Mouse (Mus musculus): ENCODE results near the gene Mapk13.
"Not testable (repeated sequence)": the region's sequence is repeated elsewhere in the genome, so short reads cannot be mapped to it uniquely, and the experiment has no call there.

Mapk13 gene

DNA sequence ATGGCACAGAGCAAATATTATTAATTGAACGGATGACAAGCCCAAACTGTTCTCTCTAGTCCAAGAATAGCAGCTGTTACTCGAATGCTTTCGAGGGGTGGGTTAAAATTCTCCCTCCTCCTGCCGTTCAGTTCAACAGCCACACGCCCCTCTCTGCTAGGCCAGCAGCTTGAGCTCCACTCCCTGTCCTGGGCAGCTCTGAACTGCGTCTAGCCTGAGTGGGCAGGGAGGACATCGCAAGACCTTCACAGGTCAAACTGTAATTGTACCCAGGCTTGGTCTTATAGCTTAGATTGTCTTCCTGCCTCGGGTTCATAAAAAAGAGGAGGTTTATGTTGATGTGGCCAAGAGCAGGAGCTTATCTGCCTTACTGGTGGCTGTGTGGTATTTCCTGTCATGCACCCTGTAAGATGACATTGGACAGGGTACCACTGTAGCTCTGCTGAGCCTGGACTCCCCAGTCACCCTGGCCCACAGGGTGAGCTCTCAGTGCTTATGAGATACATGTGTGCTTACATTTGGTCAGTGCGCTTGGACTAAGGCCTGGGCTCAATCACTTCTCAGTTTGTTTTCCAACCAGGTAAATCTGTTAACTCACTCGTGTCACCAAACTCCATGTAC lies 46.4 kb downstream of the Mapk13 start:
- DNase-seq (ENCODE audit: low spot score) = no peak

DNA sequence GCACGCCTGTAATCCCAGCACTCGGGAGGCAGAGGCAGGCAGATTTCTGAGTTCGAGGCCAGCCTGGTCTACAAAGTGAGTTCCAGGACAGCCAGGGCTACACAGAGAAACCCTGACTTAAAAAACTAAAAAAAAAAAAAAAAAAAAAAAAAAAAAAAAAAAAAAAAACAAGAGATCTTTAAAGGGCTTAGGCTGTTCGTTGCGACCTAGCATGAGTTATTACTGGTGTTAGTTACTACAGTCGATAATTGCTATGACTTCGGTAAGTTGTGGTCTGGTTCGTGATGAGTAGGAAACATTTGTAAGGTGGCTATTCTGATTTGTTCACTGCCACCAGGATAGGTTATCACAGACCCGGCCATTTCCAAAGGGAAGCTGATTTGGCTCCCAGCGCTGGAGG lies 47.2 kb downstream of the Mapk13 start:
- not testable (repeated sequence) for DNase-seq (ENCODE audit: low spot score)

DNA sequence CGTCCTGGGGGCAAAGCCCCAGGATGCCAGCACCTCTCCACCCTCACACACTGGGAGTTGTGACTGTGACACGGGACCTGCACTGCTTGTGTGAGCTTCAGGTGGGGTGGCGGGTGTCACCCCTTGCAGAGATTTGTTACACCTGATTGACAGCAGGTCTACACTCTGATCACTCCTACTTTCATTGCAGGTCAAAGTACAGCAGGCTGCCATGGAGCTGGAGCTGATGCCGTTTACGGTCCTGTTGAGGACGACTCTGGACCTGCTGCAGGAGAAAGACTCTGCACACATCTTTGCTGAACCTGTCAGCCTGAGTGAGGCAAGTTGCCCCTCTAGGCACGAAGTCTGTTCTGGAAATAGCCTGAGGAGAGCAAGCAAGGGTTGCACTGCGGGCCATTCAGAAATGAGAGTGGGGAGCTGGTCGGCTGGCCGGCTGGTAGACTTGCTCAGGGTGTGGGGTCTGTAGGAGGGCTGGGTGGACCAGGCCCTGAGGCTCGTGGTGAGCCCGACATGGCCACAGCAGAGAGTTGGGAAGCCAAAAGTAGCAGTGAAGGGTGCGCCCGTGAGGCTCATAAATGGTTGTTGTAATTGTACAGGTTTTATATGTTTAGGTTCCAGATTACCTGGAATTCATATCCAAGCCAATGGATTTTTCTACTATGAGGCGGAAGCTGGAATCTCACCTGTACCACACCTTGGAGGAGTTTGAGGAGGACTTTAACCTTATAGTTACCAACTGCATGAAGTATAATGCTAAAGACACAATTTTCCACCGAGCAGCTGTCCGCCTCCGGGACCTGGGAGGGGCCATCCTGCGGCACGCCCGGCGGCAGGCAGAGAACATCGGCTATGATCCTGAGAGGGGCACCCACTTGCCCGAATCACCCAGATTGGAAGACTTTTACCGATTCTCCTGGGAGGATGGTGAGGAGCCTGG lies 48.0 kb downstream of the Mapk13 start:
- DNase-seq (ENCODE audit: low spot score) = no peak

DNA sequence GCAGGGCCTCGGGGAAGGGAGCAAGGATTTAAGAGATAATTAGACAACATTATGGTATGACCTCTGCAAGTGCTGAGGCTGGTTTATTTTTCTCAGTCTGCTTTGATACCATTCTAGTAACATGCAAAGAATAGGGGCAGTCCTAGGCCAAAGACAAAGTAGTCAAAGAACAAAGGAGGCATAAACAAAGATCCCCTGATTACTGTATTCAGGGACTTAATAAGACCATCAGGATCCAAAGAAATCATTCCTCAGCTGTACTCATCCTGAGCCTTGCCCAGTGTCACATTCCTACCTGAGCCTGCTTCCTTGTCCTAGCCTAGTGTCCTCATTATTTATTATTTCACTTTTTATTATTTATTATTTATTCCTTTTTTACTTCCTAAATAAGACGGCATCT lies 51.1 kb downstream of the Mapk13 start:
- DNase-seq (ENCODE audit: low spot score) = no peak

DNA sequence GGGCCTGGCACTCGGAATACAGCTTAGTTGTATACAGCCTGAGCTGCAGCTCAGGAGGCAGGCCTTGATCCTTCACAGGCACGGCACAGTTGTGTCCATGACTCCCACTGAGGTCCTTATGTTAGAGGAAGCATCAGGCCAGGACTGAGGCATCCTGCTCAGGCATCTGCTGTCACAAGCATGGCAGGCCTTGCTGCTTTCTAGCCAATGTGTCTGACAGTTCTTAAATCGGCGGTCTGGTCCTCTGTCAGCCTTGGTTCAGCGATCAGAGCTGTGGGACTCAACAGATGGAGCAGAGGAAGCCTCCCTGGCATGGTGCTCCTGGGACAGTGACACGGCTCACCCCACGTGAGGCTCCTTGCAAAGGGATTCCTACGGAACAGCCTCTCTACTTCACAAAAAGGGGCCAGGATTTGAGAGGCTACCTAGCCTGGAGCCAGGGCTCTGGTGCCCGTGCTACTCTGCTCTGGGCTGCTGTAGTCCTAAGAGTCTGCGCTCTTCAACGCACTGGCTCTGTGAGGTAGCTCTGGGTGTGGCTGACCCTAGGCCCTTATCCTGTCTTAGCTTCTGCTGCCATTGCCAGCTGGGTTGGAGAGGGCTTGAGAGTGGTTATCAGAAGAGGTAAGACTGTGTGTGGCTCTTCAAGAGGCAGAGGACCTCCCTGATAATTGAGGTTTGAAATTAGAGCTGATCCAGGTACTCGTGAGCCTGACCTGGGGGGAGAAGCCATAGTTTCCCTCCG lies 54.1 kb downstream of the Mapk13 start:
- DNase-seq (ENCODE audit: low spot score) = no peak

DNA sequence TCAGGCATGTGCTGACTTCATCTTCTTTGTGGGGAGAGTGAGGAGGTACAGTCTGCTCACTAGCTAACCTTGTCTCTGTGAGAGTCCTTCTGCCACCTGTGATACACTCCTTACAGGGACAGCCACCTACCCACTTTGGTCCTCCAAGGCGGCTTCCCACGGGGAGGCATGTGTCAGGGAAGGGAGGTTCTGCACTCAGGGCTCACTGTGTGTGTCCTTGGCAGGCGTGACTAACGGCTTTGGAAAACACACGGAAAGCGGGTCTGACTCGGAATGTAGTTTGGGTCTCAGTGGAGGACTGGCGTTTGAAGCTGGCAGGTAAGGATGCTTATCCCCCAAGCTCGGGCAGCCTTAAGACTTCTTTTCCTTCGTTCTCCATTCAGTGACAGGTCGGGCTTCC lies 54.7 kb downstream of the Mapk13 start:
- no peak for DNase-seq (ENCODE audit: low spot score)

DNA sequence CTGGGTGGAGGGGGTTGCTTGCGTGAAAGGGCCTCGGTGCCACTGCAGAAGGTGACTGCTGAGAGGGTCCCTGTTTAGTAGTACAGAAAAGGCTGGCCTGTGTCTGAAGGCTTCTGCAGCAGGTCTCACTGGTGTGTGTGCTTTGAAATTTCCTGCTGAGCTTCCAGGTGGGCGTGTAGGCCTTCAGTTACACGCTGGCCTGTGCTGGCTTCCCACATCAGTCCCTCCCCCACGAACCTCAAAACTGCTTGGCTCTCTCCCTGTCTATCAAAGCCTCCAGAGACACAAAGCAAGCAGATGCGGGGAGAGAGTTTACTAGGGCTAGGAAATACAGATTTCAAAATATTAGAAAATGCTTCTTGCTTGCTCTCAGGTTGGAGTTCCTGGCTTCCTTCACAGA lies 55.8 kb downstream of the Mapk13 start:
- DNase-seq (ENCODE audit: low spot score) = no peak

DNA sequence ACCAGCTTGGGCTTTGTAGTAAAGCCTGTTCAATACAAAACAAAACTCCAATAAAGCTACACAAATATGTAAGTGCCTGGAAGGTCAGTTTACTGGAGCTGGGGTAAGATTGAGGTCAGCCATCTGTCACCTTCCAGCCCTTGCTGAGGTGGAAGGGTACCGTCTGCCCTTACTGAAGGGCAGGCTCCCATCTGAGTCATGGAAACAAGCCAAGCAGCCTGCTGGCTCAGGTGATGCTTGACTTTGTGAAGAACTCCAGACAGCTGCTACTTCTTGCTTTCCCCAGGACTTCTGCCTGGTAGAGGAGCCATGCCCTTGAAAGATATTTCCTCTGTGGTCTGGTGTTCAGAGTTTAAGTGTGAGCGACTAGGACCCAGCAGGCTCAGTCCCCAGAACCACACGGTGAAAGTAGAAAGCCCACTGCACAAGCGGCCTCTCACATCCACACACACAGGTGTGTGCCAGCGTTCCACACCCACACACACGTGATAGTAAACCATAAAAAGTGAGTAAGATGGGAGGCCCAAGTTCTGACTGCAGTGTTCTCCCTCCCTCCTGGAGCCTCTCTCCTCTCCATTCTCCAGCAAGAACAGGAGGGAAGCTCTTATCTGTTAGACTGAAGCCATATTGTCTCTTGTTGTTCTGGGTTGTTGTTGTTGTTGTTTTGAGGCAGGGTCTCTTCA lies 56.4 kb downstream of the Mapk13 start:
- DNase-seq (ENCODE audit: low spot score) = no peak

DNA sequence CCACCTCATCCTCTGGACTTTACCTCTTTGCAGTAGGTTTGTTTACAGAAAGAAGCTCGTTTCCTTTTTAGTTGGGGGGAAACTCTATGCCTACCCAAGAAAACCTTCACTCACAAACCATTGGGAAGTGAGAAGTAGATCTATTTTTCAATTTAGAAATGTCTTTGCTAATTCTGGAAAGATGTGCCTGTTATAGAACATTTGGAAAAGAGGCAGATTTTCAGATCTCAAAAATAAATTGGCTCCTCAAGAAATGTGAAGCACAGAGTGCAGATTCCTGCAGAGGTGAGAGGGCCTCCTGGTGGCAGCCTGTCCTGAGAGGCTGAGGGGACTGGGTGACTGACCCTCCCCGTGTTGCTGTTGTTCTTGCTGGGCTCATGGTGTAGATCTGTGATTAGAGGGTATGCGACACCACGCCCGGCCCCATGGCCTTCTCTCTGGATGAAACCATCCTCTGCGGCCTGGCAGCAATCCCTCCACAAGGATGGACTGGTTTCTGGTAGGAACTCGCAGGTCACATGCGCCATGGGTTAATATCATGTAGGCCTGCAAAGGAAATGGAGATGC lies 58.7 kb downstream of the Mapk13 start:
- no peak for DNase-seq (ENCODE audit: low spot score)

DNA sequence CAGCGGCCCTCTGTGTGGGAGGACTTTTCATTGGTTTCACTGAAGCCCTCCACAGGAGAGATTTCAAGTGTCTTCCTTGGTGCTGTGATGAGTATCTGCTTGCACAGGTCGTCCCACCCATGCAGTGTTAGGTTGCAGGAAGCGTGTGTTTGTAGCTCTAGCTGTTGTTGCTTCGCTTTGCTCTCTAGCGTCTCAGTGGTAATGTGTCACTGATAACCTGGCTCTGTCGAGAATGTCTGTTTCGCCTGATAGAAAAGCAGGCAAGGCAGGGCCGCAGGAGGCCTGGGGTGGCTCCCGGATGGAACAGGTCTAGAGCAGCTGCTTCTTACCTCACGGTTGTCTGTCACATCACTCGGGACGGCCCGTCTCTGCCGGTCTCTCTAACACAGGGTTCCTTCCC lies 60.0 kb downstream of the Mapk13 start:
- DNase-seq (ENCODE audit: low spot score) = no peak

Data from testis, postnatal 14 days (tissue).